Comparison of ENCODE assay signal across 27 mouse cellular contexts in genomic region chr2:38213041-38213440, GRCm38 (mm10).
DNase-seq lines count a peak whose midpoint lies in the region; ATAC-seq and TF ChIP-seq lines count a peak whose summit lies in the region.
"Had no signal": no experiment of that assay in that cellular context is flagged by ENCODE, and none has a peak within 500 bp of the region (broad histone marks: within the 10 kb centered on the region; RNA-seq: fewer than 3 reads in every experiment).

No protein-coding gene starts in this region.

- H3K9ac ChIP-seq in liver, embryonic 11.5 days (ENCODE audit: low read depth, low read length), result no peak overlapping the region
- H3K9ac ChIP-seq in liver, embryonic 14.5 days (replicated peaks), result no peak overlapping the region
- no peak overlapping the region for H3K9ac ChIP-seq in forebrain, embryonic 11.5 days (ENCODE audit: low read length)
- H3K9ac ChIP-seq: embryonic facial prominence, embryonic 13.5 days; forebrain, embryonic 13.5 days; hindbrain, embryonic 13.5 days had no signal

- no peaks in the 10 kb centered on the region for H3K27me3 ChIP-seq in G1E (ENCODE audit: insufficient read depth, low read length)
- H3K27me3 ChIP-seq in liver, embryonic 11.5 days (replicated peaks; ENCODE audit: control insufficient read depth, insufficient read depth, low read length), result no peaks in the 10 kb centered on the region
- no peaks in the 10 kb centered on the region for H3K27me3 ChIP-seq in liver, embryonic 14.5 days (ENCODE audit: control insufficient read depth, insufficient read depth, low read length)
- H3K27me3 ChIP-seq in forebrain, embryonic 11.5 days (ENCODE audit: control insufficient read depth, insufficient read depth, low read length), result no peaks in the 10 kb centered on the region
- H3K27me3 ChIP-seq: CH12.LX; embryonic facial prominence, embryonic 13.5 days; forebrain, embryonic 13.5 days had no signal

- DNase-seq in G1E (ENCODE audit: low spot score), result no peak
- no peak for DNase-seq in liver, embryonic 11.5 days (ENCODE audit: low spot score)
- peak in 1 of 3 experiments; percentile 28 for DNase-seq in liver, embryonic 14.5 days (ENCODE audit: low read depth in 3 of 3, low spot score in 3 of 3)
- DNase-seq in right cerebral cortex, postnatal 4 days, result no peak
- DNase-seq in natural killer cell, adult 2 months (ENCODE audit: low spot score in 2 of 2), result no peak
- no peak for DNase-seq in forebrain, embryonic 11.5 days (ENCODE audit: low spot score)
- DNase-seq: adrenal gland, postnatal 10 days; B cell, adult 2 months; cerebellum, adult 11 months; cerebellum, adult 2 months; cerebellum, adult 9-11 months; cerebellum, postnatal 36 days; embryo, embryonic 11 days; gastrocnemius, postnatal 10 days; heart, adult 11 months had no signal

- H3K4me3 ChIP-seq in G1E (ENCODE audit: low read depth, low read length), result no peak overlapping the region
- H3K4me3 ChIP-seq in liver, embryonic 11.5 days (ENCODE audit: low read depth, low read length), result no peak overlapping the region
- no peak overlapping the region for H3K4me3 ChIP-seq in liver, embryonic 14.5 days (ENCODE audit: insufficient read depth in 1 of 2, low read depth in 2 of 2, low read length in 2 of 2)
- H3K4me3 ChIP-seq in forebrain, embryonic 11.5 days (ENCODE audit: low read depth, low read length), result no peak overlapping the region
- H3K4me3 ChIP-seq: embryonic facial prominence, embryonic 10.5 days; embryonic facial prominence, embryonic 13.5 days; erythroblast, embryonic 14.5 days; forebrain, embryonic 13.5 days; hindbrain, embryonic 10.5 days; hindbrain, embryonic 13.5 days had no signal

- H3K4me2 ChIP-seq in liver, embryonic 11.5 days, result no peak overlapping the region
- no peak overlapping the region for H3K4me2 ChIP-seq in liver, embryonic 14.5 days (ENCODE audit: low read depth)
- H3K4me2 ChIP-seq in forebrain, embryonic 11.5 days (ENCODE audit: low read depth, low read length, severe bottlenecking), result no peak overlapping the region
- H3K4me2 ChIP-seq: embryonic facial prominence, embryonic 13.5 days; forebrain, embryonic 13.5 days; heart, embryonic 11.5 days; hindbrain, embryonic 13.5 days had no signal

- H3K4me1 ChIP-seq in G1E (ENCODE audit: insufficient read depth, low read depth, low read length), result peaks cover 30% of the 10 kb centered on the region
- H3K4me1 ChIP-seq in liver, embryonic 11.5 days (replicated peaks; ENCODE audit: control insufficient read depth, insufficient read depth, low read length), result peaks cover 8% of the 10 kb centered on the region; the same call in 1 of the 2 replicates
- peaks cover 13 to 15% of the 10 kb centered on the region in 2 experiments for H3K4me1 ChIP-seq in liver, embryonic 14.5 days (replicated peaks; ENCODE audit: control insufficient read depth in 2 of 2, insufficient read depth in 2 of 2, low read length in 1 of 2)
- no peaks in the 10 kb centered on the region for H3K4me1 ChIP-seq in forebrain, embryonic 11.5 days (replicated peaks; ENCODE audit: control insufficient read depth, insufficient read depth, low read length)
- H3K4me1 ChIP-seq: embryonic facial prominence, embryonic 10.5 days; embryonic facial prominence, embryonic 13.5 days; forebrain, embryonic 13.5 days; hindbrain, embryonic 10.5 days; hindbrain, embryonic 13.5 days had no signal

- 0 out of 2 replicates have a peak, but pooled peaks cover 2% of the 10 kb centered on the region for H3K9me3 ChIP-seq in G1E (replicated peaks)
- no peaks in the 10 kb centered on the region for H3K9me3 ChIP-seq in liver, embryonic 11.5 days (ENCODE audit: control insufficient read depth, low read length)
- H3K9me3 ChIP-seq in liver, embryonic 14.5 days (ENCODE audit: control insufficient read depth, low read length), result no peaks in the 10 kb centered on the region
- H3K9me3 ChIP-seq in forebrain, embryonic 11.5 days (ENCODE audit: control insufficient read depth, low read length), result no peaks in the 10 kb centered on the region
- H3K9me3 ChIP-seq: embryonic facial prominence, embryonic 10.5 days; embryonic facial prominence, embryonic 13.5 days; forebrain, embryonic 13.5 days; hindbrain, embryonic 13.5 days had no signal

- H3K36me3 ChIP-seq in G1E (replicated peaks), result peaks cover 10% of the 10 kb centered on the region
- H3K36me3 ChIP-seq in liver, embryonic 11.5 days (ENCODE audit: control insufficient read depth, insufficient read depth, low read length), result no peaks in the 10 kb centered on the region
- no peaks in the 10 kb centered on the region for H3K36me3 ChIP-seq in liver, embryonic 14.5 days (replicated peaks; ENCODE audit: control insufficient read depth, insufficient read depth, low read depth)
- H3K36me3 ChIP-seq in forebrain, embryonic 11.5 days (ENCODE audit: control insufficient read depth, insufficient read depth, low read length), result no peaks in the 10 kb centered on the region
- H3K36me3 ChIP-seq: embryonic facial prominence, embryonic 10.5 days; hindbrain, embryonic 10.5 days; hindbrain, embryonic 13.5 days had no signal

- no peak for TF ChIP-seq CTCF in G1E (IDR thresholded peaks at IDR 0.05; ENCODE audit: low read depth, low read length)
- TF ChIP-seq CTCF in liver, embryonic 14.5 days (IDR thresholded peaks at IDR 0.05; ENCODE audit: low read depth), result no peak

- 24% methylated on average over 1 of the region's 1 CpGs for WGBS in liver, embryonic 11.5 days
- 7% methylated on average over 1 of the region's 1 CpGs for WGBS in liver, embryonic 14.5 days (ENCODE audit: insufficient replicate concordance)
- 75% methylated on average over 1 of the region's 1 CpGs for WGBS in forebrain, embryonic 11.5 days

- peak; percentile 73 for ATAC-seq in G1E (ENCODE audit: extremely low read depth, insufficient number of reproducible peaks, low FRiP score, poor library complexity, severe bottlenecking)
- peak; percentile 73; the same call in 1 of the 2 replicates for ATAC-seq in liver, embryonic 11.5 days (replicated peaks; ENCODE audit: low FRiP score)
- ATAC-seq in liver, embryonic 14.5 days (ENCODE audit: insufficient read depth), result peak; percentile 47; the same call in 1 of the 2 replicates
- peak; percentile 65 for ATAC-seq in megakaryocyte-erythroid progenitor cell, adult 5-6 weeks (replicated peaks; ENCODE audit: low FRiP score, low TSS enrichment, poor library complexity, severe bottlenecking)
- ATAC-seq in forebrain, embryonic 11.5 days (replicated peaks; ENCODE audit: low FRiP score), result no peak
- ATAC-seq: activated CD4-positive, CD25-positive, alpha-beta regulatory T cell, adult 4 months; forebrain, embryonic 13.5 days; forebrain, embryonic 16.5 days; hindbrain, embryonic 16.5 days had no signal

- H3K27ac ChIP-seq in liver, embryonic 11.5 days (ENCODE audit: low read depth, low read length), result no peak overlapping the region
- H3K27ac ChIP-seq in liver, embryonic 14.5 days, result no peak overlapping the region
- H3K27ac ChIP-seq in forebrain, embryonic 11.5 days (ENCODE audit: low read depth, low read length), result no peak overlapping the region
- H3K27ac ChIP-seq: embryonic facial prominence, embryonic 10.5 days; embryonic facial prominence, embryonic 13.5 days; forebrain, embryonic 13.5 days; hindbrain, embryonic 10.5 days; hindbrain, embryonic 13.5 days had no signal

- peak; percentile 50 for TF ChIP-seq EP300 in liver, embryonic 14.5 days (IDR thresholded peaks at IDR 0.05; ENCODE audit: low read depth)
